In the genomic region with DNA sequence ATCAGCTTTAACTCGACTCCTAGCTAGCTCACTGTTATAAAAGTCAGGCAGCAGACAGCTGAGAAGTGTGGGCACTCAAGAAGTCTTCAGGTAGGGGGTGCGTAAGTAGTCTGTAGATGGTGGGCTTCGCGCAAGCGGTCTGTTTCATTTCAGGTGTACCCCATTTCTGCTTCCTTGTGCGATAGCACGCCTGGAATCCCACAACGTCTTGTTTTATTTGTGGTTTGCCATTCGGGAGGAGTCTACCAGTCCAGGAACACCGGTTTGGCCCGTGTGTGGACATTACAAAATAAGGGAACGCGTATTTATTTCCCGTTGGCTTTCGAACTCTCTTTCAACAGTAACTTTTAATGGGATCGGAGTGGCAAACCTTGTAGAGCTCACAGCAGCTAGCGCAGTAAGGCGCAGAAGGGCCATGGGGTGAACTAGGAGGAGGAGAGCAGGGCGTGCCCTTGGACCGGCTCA, we compare ENCODE assay signal across 9 mouse cellular contexts. TPM values are rescaled to one million over a fixed set of nuclear protein-coding genes. Genes with fewer than 3 reads are reported as not detected.
DNase-seq lines count a peak whose midpoint lies in the region; ATAC-seq and TF ChIP-seq lines count a peak whose summit lies in the region.
"Had no signal": no experiment of that assay in that cellular context is flagged by ENCODE, and none has a peak within 500 bp of the region (broad histone marks: within the 10 kb centered on the region; RNA-seq: fewer than 3 reads in every experiment).

No protein-coding gene starts in this region.

- H3K27me3 ChIP-seq in kidney, postnatal 0 days (ENCODE audit: insufficient read depth, low read length): peaks cover 73% of the 10 kb centered on the region
- H3K27me3 ChIP-seq in kidney, embryonic 14.5 days (ENCODE audit: control insufficient read depth, insufficient read depth, low read length): peaks cover 89% of the 10 kb centered on the region
- peaks cover 100% of the 10 kb centered on the region for H3K27me3 ChIP-seq in embryonic facial prominence, embryonic 10.5 days (replicated peaks; ENCODE audit: low read depth, poor library complexity, severe bottlenecking)
- peaks cover 25% of the 10 kb centered on the region for H3K27me3 ChIP-seq in hindbrain, embryonic 16.5 days (replicated peaks; ENCODE audit: control insufficient read depth, insufficient read depth, low read length)
- H3K27me3 ChIP-seq in midbrain, embryonic 15.5 days (replicated peaks): peaks cover 23% of the 10 kb centered on the region

- H3K9me3 ChIP-seq in kidney, postnatal 0 days (replicated peaks; ENCODE audit: low read length): no peaks in the 10 kb centered on the region
- H3K9me3 ChIP-seq in kidney, embryonic 14.5 days (ENCODE audit: control insufficient read depth, low read length): no peaks in the 10 kb centered on the region
- no peaks in the 10 kb centered on the region for H3K9me3 ChIP-seq in embryonic facial prominence, embryonic 10.5 days
- H3K9me3 ChIP-seq in hindbrain, embryonic 16.5 days (ENCODE audit: control insufficient read depth, low read length): no peaks in the 10 kb centered on the region
- no peaks in the 10 kb centered on the region for H3K9me3 ChIP-seq in midbrain, embryonic 15.5 days

- no peak overlapping the region for H3K4me2 ChIP-seq in kidney, postnatal 0 days (ENCODE audit: low read length)
- H3K4me2 ChIP-seq in kidney, embryonic 14.5 days (replicated peaks; ENCODE audit: low read depth, low read length): no peak overlapping the region
- peak overlapping the region; percentile 47 for H3K4me2 ChIP-seq in hindbrain, embryonic 16.5 days (ENCODE audit: low read length)
- H3K4me2 ChIP-seq in midbrain, embryonic 15.5 days: peak overlapping the region; percentile 47

- DNase-seq in kidney, postnatal 0 days (ENCODE audit: low spot score): peak; percentile 15
- DNase-seq in embryonic facial prominence, embryonic 10.5 days (ENCODE audit: low spot score): no peak
- DNase-seq in ovary, postnatal 14 days (ENCODE audit: low spot score): no peak
- no peak for DNase-seq in ovary, adult 18-20 months (ENCODE audit: low spot score)
- no peak for DNase-seq in right cerebral cortex, postnatal 36 days (ENCODE audit: low spot score in 2 of 2)
- DNase-seq: cerebellum, adult 9-11 months had no signal

- H3K36me3 ChIP-seq in kidney, postnatal 0 days (ENCODE audit: insufficient read depth, low read length): no peaks in the 10 kb centered on the region
- no peaks in the 10 kb centered on the region for H3K36me3 ChIP-seq in kidney, embryonic 14.5 days (ENCODE audit: control insufficient read depth, insufficient read depth, low read length)
- H3K36me3 ChIP-seq in embryonic facial prominence, embryonic 10.5 days (replicated peaks): peaks cover 8% of the 10 kb centered on the region
- no peaks in the 10 kb centered on the region for H3K36me3 ChIP-seq in hindbrain, embryonic 16.5 days (ENCODE audit: control insufficient read depth, insufficient read depth, low read length)
- H3K36me3 ChIP-seq in midbrain, embryonic 15.5 days (replicated peaks): no peaks in the 10 kb centered on the region

- H3K9ac ChIP-seq in kidney, postnatal 0 days (ENCODE audit: low read depth, low read length): no peak overlapping the region
- H3K9ac ChIP-seq in kidney, embryonic 14.5 days (ENCODE audit: low read depth, low read length): no peak overlapping the region
- 0 out of 2 replicates have a peak overlapping the region, but pooled peaks have one; percentile 14 for H3K9ac ChIP-seq in hindbrain, embryonic 16.5 days (ENCODE audit: low read depth, low read length)
- 0 out of 2 replicates have a peak overlapping the region, but pooled peaks have one; percentile 2 for H3K9ac ChIP-seq in midbrain, embryonic 15.5 days

- TF ChIP-seq CTCF in kidney, postnatal 0 days (IDR thresholded peaks at IDR 0.05; ENCODE audit: low read depth): no peak

- ATAC-seq in kidney, postnatal 0 days (replicated peaks; ENCODE audit: low FRiP score, low read depth): no peak
- no peak for ATAC-seq in kidney, embryonic 14.5 days (ENCODE audit: low FRiP score, low TSS enrichment)
- ATAC-seq in hindbrain, embryonic 16.5 days: no peak
- ATAC-seq in midbrain, embryonic 15.5 days (replicated peaks): no peak

- H3K4me3 ChIP-seq in kidney, postnatal 0 days (replicated peaks; ENCODE audit: low read depth, low read length): no peak overlapping the region
- H3K4me3 ChIP-seq in kidney, embryonic 14.5 days (ENCODE audit: low read length): no peak overlapping the region
- H3K4me3 ChIP-seq in embryonic facial prominence, embryonic 10.5 days: peak overlapping the region; percentile 79
- peak overlapping the region; percentile 17 for H3K4me3 ChIP-seq in hindbrain, embryonic 16.5 days (ENCODE audit: low read length)
- peak overlapping the region; percentile 33 for H3K4me3 ChIP-seq in midbrain, embryonic 15.5 days

- H3K27ac ChIP-seq in kidney, postnatal 0 days: no peak overlapping the region
- H3K27ac ChIP-seq in kidney, embryonic 14.5 days (ENCODE audit: low read depth, low read length): no peak overlapping the region
- H3K27ac ChIP-seq in embryonic facial prominence, embryonic 10.5 days (replicated peaks): peak overlapping the region; percentile 69; the same call in 1 of the 2 replicates
- H3K27ac ChIP-seq in hindbrain, embryonic 16.5 days (ENCODE audit: low read depth, low read length): no peak overlapping the region
- H3K27ac ChIP-seq in midbrain, embryonic 15.5 days: peak overlapping the region; percentile 69

- 23% methylated on average over 20 of the region's 20 CpGs for WGBS in kidney, postnatal 0 days
- 11% methylated on average over 20 of the region's 20 CpGs for WGBS in kidney, embryonic 14.5 days
- 16% methylated on average over 20 of the region's 20 CpGs for WGBS in embryonic facial prominence, embryonic 10.5 days
- WGBS in hindbrain, embryonic 16.5 days: 24% methylated on average over 20 of the region's 20 CpGs
- 19% methylated on average over 20 of the region's 20 CpGs for WGBS in midbrain, embryonic 15.5 days

- no peaks in the 10 kb centered on the region; the same call in 1 of the 2 replicates for H3K4me1 ChIP-seq in kidney, postnatal 0 days (replicated peaks; ENCODE audit: insufficient read depth, low read length)
- peaks cover 15% of the 10 kb centered on the region; the same call in 1 of the 2 replicates for H3K4me1 ChIP-seq in kidney, embryonic 14.5 days (ENCODE audit: control insufficient read depth, insufficient read depth, low read length)
- peaks cover 74% of the 10 kb centered on the region for H3K4me1 ChIP-seq in embryonic facial prominence, embryonic 10.5 days
- H3K4me1 ChIP-seq in hindbrain, embryonic 16.5 days (ENCODE audit: control insufficient read depth, insufficient read depth, low read depth, low read length): peaks cover 2% of the 10 kb centered on the region; the same call in 1 of the 2 replicates
- H3K4me1 ChIP-seq in midbrain, embryonic 15.5 days: peaks cover 43% of the 10 kb centered on the region

RNA-seq across cellular contexts. Expression of gene Irx5, which starts 7.4 kb away (rescaled TPM):
- polyA plus RNA-seq in kidney, postnatal 0 days (2015; fragmentation: Nextera tagmentation; extraction: Ambion mirVana): 3.0 and 3.9 TPM in 2 replicates
- 2.1 and 2.7 TPM in 2 replicates for polyA plus RNA-seq in kidney, embryonic 14.5 days (2014; fragmentation: Nextera tagmentation; extraction: Ambion mirVana)
- polyA plus RNA-seq in embryonic facial prominence, embryonic 10.5 days (2016; fragmentation: Nextera tagmentation; extraction: Ambion mirVana): 9.5 and 10.2 TPM in 2 replicates
- 8.0 and 9.4 TPM in 2 replicates for polyA plus RNA-seq in hindbrain, embryonic 16.5 days (2015; fragmentation: Nextera tagmentation; extraction: Ambion mirVana)
- 24.3 and 30.0 TPM in 2 replicates for polyA plus RNA-seq in midbrain, embryonic 15.5 days (2015; fragmentation: Nextera tagmentation; extraction: Ambion mirVana)

Comparison
In these comparisons a context has a peak if more than half of its experiments do, and no peak if none do; other contexts are left out.
1. H3K27ac ChIP-seq: peak in embryonic facial prominence, embryonic 10.5 days (single experiment) and midbrain, embryonic 15.5 days (single experiment); none in kidney, postnatal 0 days (single experiment), kidney, embryonic 14.5 days (single experiment) and hindbrain, embryonic 16.5 days (single experiment).
2. H3K4me2 ChIP-seq: peak in hindbrain, embryonic 16.5 days (single experiment) and midbrain, embryonic 15.5 days (single experiment); none in kidney, postnatal 0 days (single experiment) and kidney, embryonic 14.5 days (single experiment).
3. H3K4me3 ChIP-seq: peak in embryonic facial prominence, embryonic 10.5 days (single experiment), hindbrain, embryonic 16.5 days (single experiment) and midbrain, embryonic 15.5 days (single experiment); none in kidney, postnatal 0 days (single experiment) and kidney, embryonic 14.5 days (single experiment).
4. H3K9ac ChIP-seq: peak in hindbrain, embryonic 16.5 days (single experiment) and midbrain, embryonic 15.5 days (single experiment); none in kidney, postnatal 0 days (single experiment) and kidney, embryonic 14.5 days (single experiment).